Mouse (Mus musculus) liver, embryonic 14.5 days (tissue): Measurements from ENCODE around the gene Olfr615.

ENCODE experiments used
- CTCF ChIP-seq: IDR thresholded peaks from 2 replicates; pipeline ENCODE4 v1.5.1; 2016; ENCODE audit warnings: antibody characterized with exemption, low read depth, control low read depth
- EP300 ChIP-seq: IDR thresholded peaks from 2 replicates; pipeline ENCODE4 v1.6.1; 2016; ENCODE audit warnings: antibody characterized with exemption, low read depth

DNA sequence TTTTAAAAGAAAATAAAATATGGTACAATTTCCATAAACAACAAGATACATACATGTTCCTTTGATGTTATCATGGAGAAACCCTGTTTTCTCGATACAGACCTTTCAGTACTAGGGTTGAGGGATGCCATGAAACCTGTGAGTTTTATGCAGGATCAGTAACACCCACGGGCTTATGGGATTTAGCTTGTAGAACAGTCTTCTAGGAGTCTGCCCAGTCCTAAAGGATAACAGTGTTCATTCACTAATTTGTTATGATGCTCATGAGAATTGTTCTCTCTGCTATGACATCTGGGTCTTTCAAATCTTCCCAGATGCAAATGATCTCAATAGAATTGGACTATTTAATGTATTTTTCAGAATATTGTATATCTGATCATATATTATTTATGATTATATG, 56.6 kb downstream of the Olfr615 start, which contains the start of gene Olfr620:
- TF ChIP-seq EP300: no peak
- TF ChIP-seq CTCF: no peak
